Mouse (Mus musculus): Measurements from ENCODE around the gene Eif3m.

Gene Eif3m

GRCm38 (mm10) chr2:105017802-105018201, 922 bp upstream of the Eif3m start:
- DNase-seq (ENCODE audit: low read depth in 2 of 2, low spot score in 2 of 2) = no peak

- DNase-seq (ENCODE audit: low read depth in 2 of 2, low spot score in 2 of 2) = no peak
Measured at GRCm38 (mm10) chr2:105016192-105016966, 501 bp downstream of the Eif3m start.

- no peak for DNase-seq (ENCODE audit: low read depth in 2 of 2, low spot score in 2 of 2)
Measured at GRCm38 (mm10) chr2:105007236-105007635, 9.6 kb downstream of the Eif3m start.

- no peak for DNase-seq (ENCODE audit: low read depth in 2 of 2, low spot score in 2 of 2)
Measured at GRCm38 (mm10) chr2:104996201-104996600, 20.7 kb downstream of the Eif3m start.

GRCm38 (mm10) chr2:104994436-104994835, 22.4 kb downstream of the Eif3m start:
- no peak for DNase-seq (ENCODE audit: low read depth in 2 of 2, low spot score in 2 of 2)

- no peak for DNase-seq (ENCODE audit: low read depth in 2 of 2, low spot score in 2 of 2)
Measured at GRCm38 (mm10) chr2:104988974-104989373, 27.9 kb downstream of the Eif3m start.

- no peak for DNase-seq (ENCODE audit: low read depth in 2 of 2, low spot score in 2 of 2)
Measured at GRCm38 (mm10) chr2:104985796-104986195, 31.1 kb downstream of the Eif3m start.

- no peak for DNase-seq (ENCODE audit: low read depth in 2 of 2, low spot score in 2 of 2)
Measured at GRCm38 (mm10) chr2:104981712-104982111, 35.2 kb downstream of the Eif3m start.

- DNase-seq (ENCODE audit: low read depth in 2 of 2, low spot score in 2 of 2) = no peak
Measured at GRCm38 (mm10) chr2:104964492-104964891, 52.4 kb downstream of the Eif3m start.
